Mouse (Mus musculus): Measurements from ENCODE around the gene Parp1.

Parp1 gene

GRCm38 (mm10) chr1:180639416-180640401, 71.0 kb downstream of the Parp1 start:
- DNase-seq, result peak in 1 of 2 experiments; percentile 28

- peak; percentile 21 to 28 for DNase-seq
Measured at GRCm38 (mm10) chr1:180640605-180641125, 71.9 kb downstream of the Parp1 start.

DNA sequence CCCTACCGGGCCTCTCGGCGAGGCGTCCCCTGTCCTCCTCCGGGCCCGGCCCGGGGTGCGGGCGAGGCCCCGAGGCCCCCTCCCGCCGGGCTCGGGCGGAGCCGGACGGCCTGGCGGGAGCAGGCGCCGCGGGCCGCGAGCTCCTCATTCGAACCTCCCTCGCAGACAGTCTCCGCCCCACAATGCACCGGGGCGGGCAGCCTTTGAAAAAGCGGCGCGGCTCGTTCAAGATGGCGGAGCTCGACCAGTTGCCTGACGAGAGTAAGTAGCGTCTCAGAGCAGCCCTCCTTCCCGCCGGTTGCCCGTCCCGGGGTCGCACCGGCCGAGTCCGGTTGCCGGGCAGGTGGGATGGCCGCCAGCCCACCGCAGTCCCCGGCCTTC, 72.4 kb downstream of the Parp1 start, which contains the start of gene Lin9:
Gene Lin9, plus strand, starts transcription at position 14 of the 381 bp plus-strand sequence.
- DNase-seq, result peak; percentile 77 to 88

GRCm38 (mm10) chr1:180641518-180642227, 72.9 kb downstream of the Parp1 start:
- no peak for DNase-seq

GRCm38 (mm10) chr1:180642228-180642564, 73.5 kb downstream of the Parp1 start:
- DNase-seq, result no peak
